Mouse (Mus musculus): ENCODE data around the gene Hpf1. TPM values are rescaled to one million over a fixed set of nuclear protein-coding genes. Genes with fewer than 3 reads are reported as not detected.
A peak's percentile ranks its signal among the peaks of the same experiment; 100 is the strongest.

The Hpf1 gene
- polyA plus RNA-seq, 1 experiment from 2014 or later, result 103 TPM

DNA sequence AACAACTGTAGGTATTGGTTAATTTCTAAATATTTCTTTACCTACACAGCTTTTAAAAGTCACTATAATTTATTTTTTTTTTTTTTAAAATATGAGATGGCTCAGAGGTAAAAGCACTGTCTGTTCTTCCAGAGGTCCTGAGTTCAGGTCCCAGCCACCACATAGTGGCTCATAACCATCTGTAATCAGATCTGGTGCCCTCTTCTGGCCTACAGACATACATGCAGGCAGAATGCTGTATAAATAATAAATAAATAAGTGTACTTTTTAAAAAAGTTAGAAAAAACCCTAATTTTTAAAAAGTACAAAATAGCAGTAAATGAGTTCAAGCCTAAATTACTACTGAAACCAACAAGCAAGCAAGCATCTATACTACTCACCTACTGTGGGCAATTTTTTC is 43.4 kb downstream of the Hpf1 start:
- no peaks in the 10 kb centered on the region for H3K27me3 ChIP-seq (replicated peaks; ENCODE audit: control insufficient read depth, insufficient read depth, low read length)
- no peak overlapping the region for H3K27ac ChIP-seq (ENCODE audit: low read depth, low read length)
- no peaks in the 10 kb centered on the region for H3K9me3 ChIP-seq (ENCODE audit: control insufficient read depth, low read length)
- H3K4me3 ChIP-seq (ENCODE audit: low read length), result no peak overlapping the region
- no peaks in the 10 kb centered on the region; the same call in none of the 2 replicates for H3K36me3 ChIP-seq (ENCODE audit: control insufficient read depth, insufficient read depth, low read length)
- ATAC-seq, result no peak
- H3K9ac ChIP-seq (ENCODE audit: low read depth, low read length), result no peak overlapping the region
- H3K4me1 ChIP-seq (ENCODE audit: control insufficient read depth, insufficient read depth, low read depth, low read length), result no peaks in the 10 kb centered on the region
- no peak overlapping the region for H3K4me2 ChIP-seq (ENCODE audit: low read length)

DNA sequence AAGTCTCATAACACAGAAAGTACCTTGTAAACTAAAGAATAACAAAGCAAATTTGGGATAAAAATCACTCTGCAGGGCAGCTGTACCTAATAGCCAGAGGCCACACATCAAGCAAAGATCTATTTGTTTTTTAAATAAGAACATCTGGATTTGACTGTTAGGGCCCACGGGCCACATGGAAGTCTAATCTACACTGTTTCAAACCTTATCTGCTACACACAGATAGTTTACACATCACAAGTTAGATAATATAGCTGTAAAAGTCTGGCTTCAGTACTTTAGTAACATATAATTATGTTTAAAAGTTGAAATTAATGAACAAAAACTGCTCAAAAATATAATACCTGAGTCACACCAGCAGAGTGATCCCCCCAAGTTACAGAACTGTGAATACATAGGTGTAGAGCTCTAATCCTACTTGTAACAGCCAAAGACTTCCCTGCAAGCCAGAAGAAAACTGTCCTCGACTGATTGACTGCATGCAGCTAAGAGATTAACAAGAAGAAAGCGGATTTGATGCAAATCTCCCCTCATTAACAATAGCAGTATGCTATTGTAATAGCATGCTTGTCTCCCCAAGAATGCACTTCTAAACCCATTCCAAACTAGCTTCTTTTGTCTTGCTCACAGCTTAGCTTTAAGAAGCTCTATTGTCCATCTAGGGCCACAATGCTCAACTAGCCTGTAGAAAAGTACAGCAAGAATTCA is 48.7 kb downstream of the Hpf1 start:
- no peaks in the 10 kb centered on the region for H3K9me3 ChIP-seq (ENCODE audit: control insufficient read depth, low read length)
- no peaks in the 10 kb centered on the region for H3K4me1 ChIP-seq (ENCODE audit: control insufficient read depth, insufficient read depth, low read depth, low read length)
- H3K4me2 ChIP-seq (ENCODE audit: low read length), result no peak overlapping the region
- no peak overlapping the region for H3K4me3 ChIP-seq (ENCODE audit: low read length)
- no peaks in the 10 kb centered on the region for H3K27me3 ChIP-seq (replicated peaks; ENCODE audit: control insufficient read depth, insufficient read depth, low read length)
- ATAC-seq, result no peak
- H3K9ac ChIP-seq (ENCODE audit: low read depth, low read length), result no peak overlapping the region
- no peak overlapping the region for H3K27ac ChIP-seq (ENCODE audit: low read depth, low read length)
- no peaks in the 10 kb centered on the region; the same call in 1 of the 2 replicates for H3K36me3 ChIP-seq (ENCODE audit: control insufficient read depth, insufficient read depth, low read length)
- 37% methylated on average over 3 of the region's 3 CpGs for WGBS

DNA sequence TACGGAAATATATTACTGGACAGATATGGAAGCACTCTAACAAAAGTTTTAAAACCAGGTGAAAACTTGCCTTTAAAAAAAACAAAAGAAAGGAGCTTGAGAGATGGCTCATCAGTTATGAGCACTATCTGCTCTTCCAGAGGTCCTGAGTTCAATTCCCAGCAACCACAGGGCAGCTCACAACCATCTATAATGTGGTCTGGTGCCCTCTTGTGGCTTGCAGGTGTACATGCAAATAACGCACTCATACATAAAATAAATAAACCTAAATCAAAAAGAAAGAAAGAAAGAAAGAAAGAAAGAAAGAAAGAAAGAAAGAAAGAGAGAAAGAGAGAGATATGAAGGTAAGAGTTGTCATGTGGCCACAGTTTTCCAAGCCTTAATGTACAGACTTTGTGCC is 52.6 kb downstream of the Hpf1 start:
- Histone ChIP-seq H3K4me1 (ENCODE audit: control insufficient read depth, insufficient read depth, low read depth, low read length) (no peaks in the 10 kb centered on the region), H3K9me3 (ENCODE audit: control insufficient read depth, low read length) (no peaks in the 10 kb centered on the region), H3K4me3 (ENCODE audit: low read length) (no peak overlapping the region), H3K36me3 (ENCODE audit: control insufficient read depth, insufficient read depth, low read length) (no peaks in the 10 kb centered on the region; the same call in 1 of the 2 replicates), H3K27me3 (replicated peaks; ENCODE audit: control insufficient read depth, insufficient read depth, low read length) (no peaks in the 10 kb centered on the region), H3K27ac (ENCODE audit: low read depth, low read length) (no peak overlapping the region), H3K9ac (ENCODE audit: low read depth, low read length) (no peak overlapping the region), H3K4me2 (ENCODE audit: low read length) (no peak overlapping the region)
- WGBS, result 100% methylated on average over 2 of the region's 2 CpGs
- ATAC-seq, result no peak

DNA sequence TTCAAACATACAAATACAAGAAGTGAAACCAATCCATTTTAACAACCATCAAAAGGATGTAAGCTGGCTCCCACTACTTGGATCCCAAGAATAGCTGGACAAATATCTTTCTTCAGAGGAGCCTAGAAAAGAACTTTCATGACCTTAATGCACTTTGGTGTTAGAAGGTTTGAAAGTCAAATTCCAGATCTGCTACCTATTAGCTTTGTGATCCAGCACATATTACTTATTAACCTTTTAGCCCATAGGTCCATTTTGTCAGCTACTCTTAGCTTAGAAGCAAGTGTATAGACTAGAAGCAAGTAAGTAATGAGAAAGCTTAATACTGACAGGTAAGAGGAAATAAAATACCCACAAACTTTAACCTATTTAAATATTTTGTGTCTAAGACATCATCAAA is 57.3 kb downstream of the Hpf1 start:
- Histone ChIP-seq H3K9ac (ENCODE audit: low read depth, low read length) (no peak overlapping the region), H3K4me1 (ENCODE audit: control insufficient read depth, insufficient read depth, low read depth, low read length) (peaks cover 6% of the 10 kb centered on the region), H3K36me3 (ENCODE audit: control insufficient read depth, insufficient read depth, low read length) (no peaks in the 10 kb centered on the region), H3K4me2 (ENCODE audit: low read length) (no peak overlapping the region), H3K4me3 (ENCODE audit: low read length) (no peak overlapping the region), H3K27me3 (replicated peaks; ENCODE audit: control insufficient read depth, insufficient read depth, low read length) (no peaks in the 10 kb centered on the region), H3K9me3 (ENCODE audit: control insufficient read depth, low read length) (no peaks in the 10 kb centered on the region), H3K27ac (ENCODE audit: low read depth, low read length) (no peak overlapping the region)
- ATAC-seq, result no peak

DNA sequence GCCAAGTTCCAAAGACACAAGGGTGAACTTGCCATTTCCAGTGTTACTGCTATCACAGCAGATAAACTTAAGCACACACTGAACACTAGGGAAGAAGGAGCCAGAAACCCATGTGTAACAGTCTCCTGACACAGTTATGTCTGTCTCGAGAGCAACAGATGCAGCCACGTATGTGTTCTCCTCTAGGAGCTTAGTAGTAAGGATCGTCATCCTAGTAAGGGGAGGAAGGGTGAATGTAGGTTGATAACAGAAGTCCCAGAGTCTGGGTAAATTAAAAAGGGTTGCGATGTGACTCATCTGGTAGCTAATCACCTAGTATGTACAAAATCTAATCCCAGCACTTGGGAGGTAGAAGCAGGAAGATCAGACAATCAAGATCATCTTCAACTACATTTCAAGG is 59.6 kb downstream of the Hpf1 start:
- Histone ChIP-seq H3K4me2 (ENCODE audit: low read length) (no peak overlapping the region), H3K36me3 (ENCODE audit: control insufficient read depth, insufficient read depth, low read length) (no peaks in the 10 kb centered on the region), H3K4me1 (ENCODE audit: control insufficient read depth, insufficient read depth, low read depth, low read length) (peaks cover 7% of the 10 kb centered on the region), H3K4me3 (ENCODE audit: low read length) (no peak overlapping the region), H3K27ac (ENCODE audit: low read depth, low read length) (no peak overlapping the region), H3K9ac (ENCODE audit: low read depth, low read length) (no peak overlapping the region), H3K9me3 (ENCODE audit: control insufficient read depth, low read length) (no peaks in the 10 kb centered on the region), H3K27me3 (replicated peaks; ENCODE audit: control insufficient read depth, insufficient read depth, low read length) (no peaks in the 10 kb centered on the region)
- ATAC-seq, result no peak
- WGBS, result 78% methylated on average over 4 of the region's 4 CpGs

GRCm38 (mm10) chr8:60951271-60951670 is 61.1 kb downstream of the Hpf1 start:
- Histone ChIP-seq H3K4me3 (ENCODE audit: low read length) (no peak overlapping the region), H3K27ac (ENCODE audit: low read depth, low read length) (no peak overlapping the region), H3K4me2 (ENCODE audit: low read length) (peak overlapping the region; percentile 4; the same call in 1 of the 2 replicates), H3K36me3 (ENCODE audit: control insufficient read depth, insufficient read depth, low read length) (no peaks in the 10 kb centered on the region), H3K27me3 (replicated peaks; ENCODE audit: control insufficient read depth, insufficient read depth, low read length) (no peaks in the 10 kb centered on the region), H3K9ac (ENCODE audit: low read depth, low read length) (no peak overlapping the region), H3K9me3 (ENCODE audit: control insufficient read depth, low read length) (no peaks in the 10 kb centered on the region), H3K4me1 (ENCODE audit: control insufficient read depth, insufficient read depth, low read depth, low read length) (peaks cover 7% of the 10 kb centered on the region)
- ATAC-seq, result no peak
- WGBS, result 82% methylated on average over 4 of the region's 4 CpGs

DNA sequence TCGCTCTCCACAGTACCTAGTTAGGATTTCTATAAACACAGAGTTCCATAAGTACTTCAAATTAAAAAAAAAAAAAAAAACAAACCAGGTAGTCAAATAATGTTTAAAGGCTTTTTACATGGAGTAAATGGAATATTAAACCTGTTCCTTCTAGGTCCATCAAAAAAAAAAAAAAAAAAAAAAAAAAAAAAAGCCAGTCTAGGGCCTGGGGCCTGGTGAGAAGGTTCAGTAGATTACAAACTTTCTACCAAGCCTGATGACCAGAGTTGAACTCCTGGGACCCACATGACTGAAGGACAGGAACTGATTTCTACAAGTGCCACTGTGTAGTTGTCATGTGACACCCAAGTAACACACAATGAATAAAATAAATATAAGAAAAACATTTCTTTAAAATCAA is 61.5 kb downstream of the Hpf1 start:
- Histone ChIP-seq H3K4me1 (ENCODE audit: control insufficient read depth, insufficient read depth, low read depth, low read length) (peaks cover 7% of the 10 kb centered on the region), H3K9ac (ENCODE audit: low read depth, low read length) (no peak overlapping the region), H3K27ac (ENCODE audit: low read depth, low read length) (no peak overlapping the region), H3K4me3 (ENCODE audit: low read length) (no peak overlapping the region), H3K4me2 (ENCODE audit: low read length) (no peak overlapping the region; the same call in 1 of the 2 replicates), H3K9me3 (ENCODE audit: control insufficient read depth, low read length) (no peaks in the 10 kb centered on the region), H3K36me3 (ENCODE audit: control insufficient read depth, insufficient read depth, low read length) (no peaks in the 10 kb centered on the region), H3K27me3 (replicated peaks; ENCODE audit: control insufficient read depth, insufficient read depth, low read length) (no peaks in the 10 kb centered on the region)
- WGBS, result 94% methylated on average over 1 of the region's 1 CpGs
- no peak for ATAC-seq

DNA sequence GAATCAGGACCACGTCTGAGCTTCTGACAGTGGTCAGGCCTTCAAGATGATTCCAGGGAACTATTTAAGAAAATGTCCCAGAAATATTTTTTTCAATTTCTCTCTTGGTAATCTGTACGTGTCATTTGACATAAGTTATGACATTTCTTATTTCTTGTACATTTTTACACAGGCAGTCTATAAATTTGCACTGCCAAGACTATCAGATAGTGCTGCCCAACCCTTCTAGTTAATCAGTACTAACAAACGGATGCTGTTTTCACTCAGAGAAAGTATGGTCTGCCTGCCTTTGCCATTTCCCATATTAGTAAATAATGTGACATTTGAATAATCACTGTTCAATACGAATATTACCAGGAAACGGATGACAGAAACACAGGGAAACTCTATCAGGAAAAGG is 62.6 kb downstream of the Hpf1 start:
- Histone ChIP-seq H3K4me3 (ENCODE audit: low read length) (no peak overlapping the region; the same call in 1 of the 2 replicates), H3K27ac (ENCODE audit: low read depth, low read length) (no peak overlapping the region), H3K4me2 (ENCODE audit: low read length) (peak overlapping the region; percentile 47), H3K9ac (ENCODE audit: low read depth, low read length) (no peak overlapping the region), H3K27me3 (replicated peaks; ENCODE audit: control insufficient read depth, insufficient read depth, low read length) (no peaks in the 10 kb centered on the region), H3K36me3 (ENCODE audit: control insufficient read depth, insufficient read depth, low read length) (no peaks in the 10 kb centered on the region), H3K9me3 (ENCODE audit: control insufficient read depth, low read length) (no peaks in the 10 kb centered on the region), H3K4me1 (ENCODE audit: control insufficient read depth, insufficient read depth, low read depth, low read length) (peaks cover 7% of the 10 kb centered on the region)
- WGBS, result 59% methylated on average over 5 of the region's 5 CpGs
- ATAC-seq, result no peak

- WGBS, result 1% methylated on average over 15 of the region's 15 CpGs
Measured at GRCm38 (mm10) chr8:60954281-60955014, 64.2 kb downstream of the Hpf1 start.

More at GRCm38 (mm10) chr8:60954281-60955014, 64.2 kb downstream of the Hpf1 start:
- Histone ChIP-seq H3K4me2 (ENCODE audit: low read length) (peak overlapping the region; percentile 56), H3K9ac (ENCODE audit: low read depth, low read length) (peak overlapping the region; percentile 57), H3K9me3 (ENCODE audit: control insufficient read depth, low read length) (no peaks in the 10 kb centered on the region), H3K4me3 (ENCODE audit: low read length) (peak overlapping the region; percentile 41), H3K4me1 (ENCODE audit: control insufficient read depth, insufficient read depth, low read depth, low read length) (peaks cover 7% of the 10 kb centered on the region), H3K36me3 (ENCODE audit: control insufficient read depth, insufficient read depth, low read length) (no peaks in the 10 kb centered on the region), H3K27ac (ENCODE audit: low read depth, low read length) (peak overlapping the region; percentile 87), H3K27me3 (replicated peaks; ENCODE audit: control insufficient read depth, insufficient read depth, low read length) (no peaks in the 10 kb centered on the region)
- ATAC-seq, result peak; percentile 98
